Mouse (Mus musculus) heart, embryonic 16.5 days (tissue): ENCODE results near the gene Rac3. TPM values are rescaled to one million over a fixed set of nuclear protein-coding genes. Genes with fewer than 3 reads are reported as not detected.
A peak's percentile ranks its signal among the peaks of the same experiment; 100 is the strongest.
"Not testable (repeated sequence)": the region's sequence is repeated elsewhere in the genome, so short reads cannot be mapped to it uniquely, and the experiment has no call there.

Source experiments
- ATAC-seq: fragments of 200-750 bp; cut with Nextera tagmentation; replicated peaks from 2 replicates; pipeline ENCODE4 v1.8.0; 2017; ENCODE audit warnings: moderate number of reproducible peaks; ENCODE audit not compliant: insufficient read depth, low FRiP score; ENCODE audit errors: extremely low read depth
- H3K27ac ChIP-seq: fragments of 300-500 bp; sonication (generic); 2 replicates; pipeline ENCODE4 v1.5.1; 2014; ENCODE audit warnings: mild to moderate bottlenecking, low read length, control low read depth, moderate library complexity
- H3K27me3 ChIP-seq: fragments of 300-500 bp; sonication (generic); 2 replicates; pipeline ENCODE4 v1.6.1; 2014; ENCODE audit warnings: low read length, mixed read lengths; ENCODE audit not compliant: control insufficient read depth, insufficient read depth
- H3K36me3 ChIP-seq: fragments of 300-500 bp; sonication (generic); 2 replicates; pipeline ENCODE4 v1.6.1; 2014; ENCODE audit not compliant: control insufficient read depth, insufficient read depth
- H3K4me1 ChIP-seq: fragments of 300-500 bp; sonication (generic); 2 replicates; pipeline ENCODE4 v1.6.1; 2014; ENCODE audit warnings: low read length, mixed read lengths; ENCODE audit not compliant: control insufficient read depth, insufficient read depth
- H3K4me2 ChIP-seq: fragments of 300-500 bp; sonication (generic); 2 replicates; pipeline ENCODE4 v1.6.1; 2014; ENCODE audit warnings: low read depth, mild to moderate bottlenecking, control low read depth, low read length
- H3K4me3 ChIP-seq: fragments of 300-500 bp; sonication (generic); 2 replicates; pipeline ENCODE4 v1.5.1; 2014; ENCODE audit warnings: mild to moderate bottlenecking, control low read depth, low read length
- H3K9ac ChIP-seq: fragments of 300-500 bp; sonication (generic); 2 replicates; pipeline ENCODE4 v1.6.1; 2014; ENCODE audit warnings: low read length, control low read depth
- H3K9me3 ChIP-seq: fragments of 300-500 bp; sonication (generic); replicated peaks from 2 replicates; pipeline ENCODE4 v1.6.1; 2016; ENCODE audit warnings: low read length; ENCODE audit not compliant: control insufficient read depth
- WGBS: fragments of 180-500 bp; shearing (Covaris S2); extraction: QIAGEN DNeasy Blood & Tissue Kit; methylation state at CpG from one replicate; pipeline ENCODE4 v1.1.7; 2014; 5-methylcytosine and 5-hydroxymethylcytosine counted together
- polyA plus RNA-seq: library from polyadenylated mRNA; unstranded; fragments of >200 nt; fragmentation: Nextera tagmentation; extraction: Ambion mirVana; gene quantifications from 2 replicates; pipeline ENCODE4 v1.2.1, GENCODE M21; 2015

Rac3 gene
- 8.7 and 10.6 TPM in 2 replicates for polyA plus RNA-seq

GRCm38 (mm10) chr11:120721124-120722066 lies at the start of gene Rac3:
Gene Rac3 (plus strand): TSS chr11:120721470.
- Histone ChIP-seq H3K9ac (peak within 1 kb of the TSS; percentile 53), H3K27ac (no peak within 1 kb of the TSS), H3K36me3 (peaks cover 9% of the 10 kb centered on the region; the same call in 1 of the 2 replicates), H3K4me2 (peak within 1 kb of the TSS; percentile 97), H3K9me3 (no peaks in the 10 kb centered on the region), H3K4me1 (peaks cover 13% of the 10 kb centered on the region), H3K27me3 (peaks cover 30% of the 10 kb centered on the region), H3K4me3 (peak within 1 kb of the TSS; percentile 63)
- WGBS: 1% methylated on average over 86 of the region's 90 CpGs
- peak; percentile 70 for ATAC-seq

GRCm38 (mm10) chr11:120672687-120673593 lies 48.3 kb upstream of the Rac3 start, which contains the start of gene Aspscr1:
Gene Aspscr1 (plus strand): TSS chr11:120672973.
- Histone ChIP-seq H3K36me3 (peaks cover 4% of the 10 kb centered on the region; the same call in 1 of the 2 replicates), H3K4me3 (peak within 1 kb of the TSS; percentile 69), H3K9ac (peak within 1 kb of the TSS; percentile 76), H3K4me1 (peaks cover 10% of the 10 kb centered on the region), H3K27me3 (no peaks in the 10 kb centered on the region), H3K9me3 (no peaks in the 10 kb centered on the region), H3K4me2 (peak within 1 kb of the TSS; percentile 97), H3K27ac (peak within 1 kb of the TSS; percentile 77)
- WGBS: 1% methylated on average over 76 of the region's 83 CpGs
- peak; percentile 98 for ATAC-seq

- Histone ChIP-seq H3K36me3 (peaks cover 9% of the 10 kb centered on the region), H3K27ac (peak overlapping the region; percentile 77), H3K9me3 (no peaks in the 10 kb centered on the region), H3K27me3 (no peaks in the 10 kb centered on the region), H3K9ac (peak overlapping the region; percentile 76), H3K4me1 (peaks cover 10% of the 10 kb centered on the region), H3K4me3 (peak overlapping the region; percentile 69), H3K4me2 (peak overlapping the region; percentile 97)
- peak; percentile 8; the same call in 1 of the 2 replicates for ATAC-seq
- 30% methylated on average over 12 of the region's 12 CpGs for WGBS
Observed at GRCm38 (mm10) chr11:120673594-120674122, 47.6 kb upstream of the Rac3 start.

GRCm38 (mm10) chr11:120675875-120676274 lies 45.4 kb upstream of the Rac3 start:
- Histone ChIP-seq H3K36me3 (peaks cover 19% of the 10 kb centered on the region), H3K4me1 (peaks cover 10% of the 10 kb centered on the region)
- not testable (repeated sequence) for H3K27ac ChIP-seq, H3K4me2 ChIP-seq, H3K9ac ChIP-seq, ATAC-seq, H3K27me3 ChIP-seq, H3K4me3 ChIP-seq, H3K9me3 ChIP-seq
- WGBS: 79% methylated on average over 4 of the region's 5 CpGs

GRCm38 (mm10) chr11:120676951-120677350 lies 44.3 kb upstream of the Rac3 start:
- Histone ChIP-seq H3K36me3 (peaks cover 22% of the 10 kb centered on the region), H3K9me3 (no peaks in the 10 kb centered on the region), H3K4me1 (peaks cover 10% of the 10 kb centered on the region), H3K27me3 (no peaks in the 10 kb centered on the region), H3K4me3 (no peak overlapping the region), H3K27ac (no peak overlapping the region), H3K4me2 (no peak overlapping the region), H3K9ac (no peak overlapping the region)
- WGBS: 79% methylated on average over 4 of the region's 4 CpGs
- no peak for ATAC-seq

GRCm38 (mm10) chr11:120679909-120680308 lies 41.4 kb upstream of the Rac3 start:
- peaks cover 6% of the 10 kb centered on the region; the same call in 1 of the 2 replicates for H3K4me1 ChIP-seq
- ATAC-seq: peak; percentile 58; the same call in 1 of the 2 replicates
- no peak overlapping the region for H3K4me2 ChIP-seq
- no peak overlapping the region for H3K9ac ChIP-seq
- H3K27me3 ChIP-seq: no peaks in the 10 kb centered on the region
- no peak overlapping the region for H3K27ac ChIP-seq
- no peak overlapping the region for H3K4me3 ChIP-seq
- peaks cover 22% of the 10 kb centered on the region for H3K36me3 ChIP-seq
- WGBS: 65% methylated on average over 3 of the region's 3 CpGs
- no peaks in the 10 kb centered on the region for H3K9me3 ChIP-seq

GRCm38 (mm10) chr11:120682683-120683082 lies 38.6 kb upstream of the Rac3 start:
- H3K27ac ChIP-seq: no peak overlapping the region
- no peak overlapping the region for H3K4me3 ChIP-seq
- ATAC-seq: no peak
- no peaks in the 10 kb centered on the region for H3K27me3 ChIP-seq
- H3K9me3 ChIP-seq: no peaks in the 10 kb centered on the region
- peaks cover 5% of the 10 kb centered on the region; the same call in 1 of the 2 replicates for H3K4me1 ChIP-seq
- H3K9ac ChIP-seq: no peak overlapping the region
- WGBS: 93% methylated on average over 5 of the region's 5 CpGs
- H3K4me2 ChIP-seq: no peak overlapping the region
- H3K36me3 ChIP-seq: peaks cover 31% of the 10 kb centered on the region

GRCm38 (mm10) chr11:120683536-120683935 lies 37.7 kb upstream of the Rac3 start:
- Histone ChIP-seq H3K36me3 (peaks cover 25% of the 10 kb centered on the region), H3K9ac (no peak overlapping the region)

More at GRCm38 (mm10) chr11:120683536-120683935, 37.7 kb upstream of the Rac3 start:
- Histone ChIP-seq H3K27me3 (no peaks in the 10 kb centered on the region), H3K4me1 (peaks cover 5% of the 10 kb centered on the region; the same call in 1 of the 2 replicates), H3K4me2 (no peak overlapping the region), H3K4me3 (no peak overlapping the region), H3K27ac (no peak overlapping the region), H3K9me3 (no peaks in the 10 kb centered on the region)
- WGBS: 91% methylated on average over 3 of the region's 3 CpGs
- ATAC-seq: no peak
